Mouse (Mus musculus) C2C12 (cell line): ENCODE results near the gene Mff.

Experiments used
- CEBPB ChIP-seq: IDR thresholded peaks from one replicate; pipeline ENCODE4 v1.6.1; 2011; ENCODE audit warnings: low read depth, mild to moderate bottlenecking, control low read depth, moderate library complexity
- CTCF ChIP-seq: IDR thresholded peaks from one replicate; pipeline ENCODE4 v1.5.1; 2011; ENCODE audit not compliant: control insufficient read depth, insufficient read depth, insufficient read length
- MAX ChIP-seq: IDR thresholded peaks from one replicate; pipeline ENCODE4 v1.6.1; 2011; ENCODE audit warnings: mild to moderate bottlenecking, control low read depth
- USF1 ChIP-seq: IDR thresholded peaks from one replicate; pipeline ENCODE4 v1.6.1; 2011; ENCODE audit warnings: low read depth, mild to moderate bottlenecking, control low read depth, moderate library complexity

DNA sequence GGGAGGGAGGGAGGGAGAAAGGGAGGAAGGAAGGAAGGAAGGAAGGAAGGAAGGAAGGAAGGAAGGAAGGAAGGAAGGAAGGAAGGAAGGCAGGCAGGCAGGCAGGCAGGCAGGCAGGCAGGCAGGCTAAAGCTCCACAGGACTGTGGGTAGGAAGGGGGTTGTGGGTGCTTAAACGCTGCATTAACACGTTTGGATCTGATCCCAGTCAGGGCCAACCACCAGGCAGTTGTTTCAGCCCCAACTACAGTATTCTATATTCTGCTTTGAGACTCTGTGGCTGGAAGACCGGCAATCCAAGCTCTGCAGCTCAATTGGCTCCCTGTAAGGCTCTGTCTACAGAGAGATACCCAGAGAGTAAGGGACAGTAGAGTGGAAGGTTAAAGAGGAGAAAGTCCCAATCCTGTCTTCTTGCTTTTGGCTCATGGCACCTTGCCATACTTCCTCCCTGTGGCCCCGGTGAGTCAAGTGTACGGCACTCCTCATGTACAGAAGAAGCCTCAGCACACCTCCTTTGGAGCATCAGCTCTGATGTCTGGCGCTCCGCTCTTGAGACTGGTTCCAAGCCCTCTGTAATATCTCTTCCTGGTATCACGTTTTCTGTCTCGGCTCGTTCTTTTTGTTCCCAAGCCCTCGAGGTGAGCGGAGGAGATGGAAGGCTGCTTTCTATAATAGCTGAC, 76.6 kb downstream of the Mff start:
- TF ChIP-seq CTCF: no peak
- TF ChIP-seq MAX: no peak
- no peak for TF ChIP-seq CEBPB
- no peak for TF ChIP-seq USF1
